15 mouse cellular contexts compared by ENCODE assay signal in genomic region chr4:40329737-40330136, GRCm38 (mm10). TPM values are rescaled to one million over a fixed set of nuclear protein-coding genes. Genes with fewer than 3 reads are reported as not detected.
DNase-seq lines count a peak whose midpoint lies in the region; ATAC-seq and TF ChIP-seq lines count a peak whose summit lies in the region.
"Had no signal": no experiment of that assay in that cellular context is flagged by ENCODE, and none has a peak within 500 bp of the region (broad histone marks: within the 10 kb centered on the region; RNA-seq: fewer than 3 reads in every experiment).

No protein-coding gene starts in this region.

- H3K27ac ChIP-seq in liver, embryonic 13.5 days = no peak overlapping the region
- H3K27ac ChIP-seq in liver, embryonic 12.5 days = no peak overlapping the region
- H3K27ac ChIP-seq in layer of hippocampus, adult 2 months = no peak overlapping the region
- H3K27ac ChIP-seq: embryonic facial prominence, embryonic 10.5 days; forebrain, embryonic 10.5 days; hindbrain, embryonic 15.5 days; limb, embryonic 12.5 days; lung, embryonic 15.5 days; midbrain, embryonic 13.5 days had no signal

- H3K9ac ChIP-seq in liver, embryonic 13.5 days = no peak overlapping the region
- H3K9ac ChIP-seq in liver, embryonic 12.5 days = no peak overlapping the region
- H3K9ac ChIP-seq: hindbrain, embryonic 15.5 days; limb, embryonic 12.5 days; lung, embryonic 15.5 days; midbrain, embryonic 13.5 days had no signal

- no peak for DNase-seq in liver, embryonic 13.5 days
- peak; percentile 29 to 44 for DNase-seq in heart, postnatal 14 days
- peak; percentile 69 for DNase-seq in testis, postnatal 14 days (ENCODE audit: low spot score)
- no peak for DNase-seq in lung, postnatal 10 days
- DNase-seq in layer of hippocampus, adult 2 months (ENCODE audit: low spot score in 2 of 2) = no peak
- DNase-seq: cerebellum, adult 9-10 months had no signal

- H3K4me2 ChIP-seq in liver, embryonic 13.5 days = no peak overlapping the region
- no peak overlapping the region for H3K4me2 ChIP-seq in liver, embryonic 12.5 days
- H3K4me2 ChIP-seq: hindbrain, embryonic 15.5 days; limb, embryonic 12.5 days; lung, embryonic 15.5 days; midbrain, embryonic 13.5 days had no signal

- no peak for TF ChIP-seq CTCF in layer of hippocampus, adult 2 months (conservative IDR thresholded peaks at IDR 0.05)

- 0 out of 2 replicates have a peak, but pooled peaks cover 7% of the 10 kb centered on the region for H3K4me1 ChIP-seq in liver, embryonic 13.5 days (replicated peaks)
- peaks cover 5% of the 10 kb centered on the region; the same call in 1 of the 2 replicates for H3K4me1 ChIP-seq in liver, embryonic 12.5 days
- H3K4me1 ChIP-seq: embryonic facial prominence, embryonic 10.5 days; forebrain, embryonic 10.5 days; hindbrain, embryonic 15.5 days; limb, embryonic 12.5 days; lung, embryonic 15.5 days; midbrain, embryonic 13.5 days had no signal

- intact Hi-C loops in heart, postnatal 14 days (cut with DNase I) = no loop called here

- ATAC-seq in liver, embryonic 13.5 days (ENCODE audit: low read depth) = peak; percentile 41; the same call in 1 of the 2 replicates
- no peak for ATAC-seq in liver, embryonic 12.5 days
- peak; percentile 61 for ATAC-seq in granulocyte monocyte progenitor cell, adult 5-6 weeks (replicated peaks; ENCODE audit: poor library complexity, severe bottlenecking)
- ATAC-seq: midbrain, embryonic 13.5 days; Patski had no signal

- no peaks in the 10 kb centered on the region for H3K9me3 ChIP-seq in liver, embryonic 13.5 days (replicated peaks)
- no peaks in the 10 kb centered on the region for H3K9me3 ChIP-seq in liver, embryonic 12.5 days (replicated peaks)
- H3K9me3 ChIP-seq: embryonic facial prominence, embryonic 10.5 days; forebrain, embryonic 10.5 days; hindbrain, embryonic 15.5 days; limb, embryonic 12.5 days; lung, embryonic 15.5 days; midbrain, embryonic 13.5 days had no signal

- no peaks in the 10 kb centered on the region for H3K36me3 ChIP-seq in liver, embryonic 13.5 days
- no peaks in the 10 kb centered on the region for H3K36me3 ChIP-seq in liver, embryonic 12.5 days
- H3K36me3 ChIP-seq: embryonic facial prominence, embryonic 10.5 days; forebrain, embryonic 10.5 days; hindbrain, embryonic 15.5 days; limb, embryonic 12.5 days; lung, embryonic 15.5 days; midbrain, embryonic 13.5 days had no signal

- 10% methylated on average over 5 of the region's 5 CpGs for WGBS in liver, embryonic 13.5 days (ENCODE audit: insufficient replicate concordance)
- 6% methylated on average over 5 of the region's 5 CpGs for WGBS in liver, embryonic 12.5 days (ENCODE audit: insufficient replicate concordance)

- H3K27me3 ChIP-seq in liver, embryonic 13.5 days = no peaks in the 10 kb centered on the region
- H3K27me3 ChIP-seq in liver, embryonic 12.5 days (replicated peaks) = no peaks in the 10 kb centered on the region
- H3K27me3 ChIP-seq: hindbrain, embryonic 15.5 days; limb, embryonic 12.5 days; lung, embryonic 15.5 days; midbrain, embryonic 13.5 days had no signal

- H3K4me3 ChIP-seq in liver, embryonic 13.5 days (replicated peaks) = no peak overlapping the region
- no peak overlapping the region for H3K4me3 ChIP-seq in liver, embryonic 12.5 days
- H3K4me3 ChIP-seq in layer of hippocampus, adult 2 months = no peak overlapping the region
- H3K4me3 ChIP-seq: embryonic facial prominence, embryonic 10.5 days; forebrain, embryonic 10.5 days; hindbrain, embryonic 15.5 days; limb, embryonic 12.5 days; lung, embryonic 15.5 days; midbrain, embryonic 13.5 days had no signal

RNA-seq across cellular contexts. Expression of gene Ndufb6, which starts 50.5 kb away (rescaled TPM):
- 197 and 202 TPM in 2 replicates for polyA plus RNA-seq in liver, embryonic 13.5 days (2015; fragmentation: Nextera tagmentation; extraction: Ambion mirVana)
- 207 and 214 TPM in 2 replicates for polyA plus RNA-seq in liver, embryonic 12.5 days (2016; fragmentation: Nextera tagmentation; extraction: Ambion mirVana)
- total RNA-seq in granulocyte monocyte progenitor cell, adult 5-6 weeks (2014; fragmentation: Nextera tagmentation) = 158 and 183 TPM in 2 replicates
- total RNA-seq in granulocyte monocyte progenitor cell, adult 5-6 weeks (2017) = 46.9 and 72.7 TPM in 2 replicates
- 100 to 1,000 TPM; 448 to 463 TPM for total RNA-seq in heart, postnatal 14 days (2021)
- 100 to 1,000 TPM; 164 to 179 TPM for total RNA-seq in layer of hippocampus, adult 2 months (2021)

Comparison
In these comparisons a context has a peak if more than half of its experiments do, and no peak if none do; other contexts are left out.
1. DNase-seq: peak in heart, postnatal 14 days (2 of 2) and testis, postnatal 14 days (single experiment); none in liver, embryonic 13.5 days (single experiment), lung, postnatal 10 days (single experiment) and layer of hippocampus, adult 2 months (0 of 2).